In the genomic region with DNA sequence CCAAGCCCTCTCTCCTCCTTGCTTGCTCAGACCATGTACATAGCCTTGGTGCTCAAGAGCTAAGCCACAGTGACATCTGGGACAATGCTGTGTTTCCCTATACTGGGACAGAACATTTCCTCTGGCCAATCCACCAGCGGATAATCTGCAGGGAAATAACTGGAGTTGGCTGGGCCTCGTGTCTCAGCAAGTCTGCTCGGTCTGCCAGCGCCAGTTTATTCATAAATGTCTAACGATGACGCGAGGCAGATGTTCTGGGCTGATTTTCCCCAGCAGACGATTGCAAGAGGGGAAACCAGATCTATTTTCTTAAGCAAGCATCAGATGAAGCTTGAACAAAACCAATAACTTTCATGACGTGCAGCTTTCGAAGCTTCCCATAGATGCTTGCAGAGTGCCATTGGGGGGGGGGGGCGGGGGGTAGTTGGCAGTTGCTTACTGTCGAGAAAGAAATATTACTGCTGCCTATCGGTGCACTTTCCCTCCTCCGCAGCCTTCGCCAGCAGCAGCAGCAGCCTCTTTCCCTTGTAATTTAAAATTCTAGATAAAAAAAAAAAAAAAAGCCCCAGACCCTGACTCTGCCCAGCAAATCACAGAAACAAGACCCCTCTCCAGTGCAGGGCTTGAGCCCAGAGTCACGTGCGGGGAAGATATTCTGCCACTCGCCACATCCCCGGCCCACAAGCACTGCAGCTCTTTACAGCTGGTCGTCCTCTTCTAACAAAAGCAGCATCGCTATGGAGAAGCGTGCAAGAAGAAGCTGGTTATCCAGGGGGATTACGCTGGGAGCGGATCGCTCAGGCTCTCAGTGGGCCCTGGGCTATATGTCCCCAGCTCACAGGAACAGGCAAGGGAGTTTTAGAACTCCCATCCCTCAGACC, we compare ENCODE assay signal across 10 mouse cellular contexts. TPM values are rescaled to one million over a fixed set of nuclear protein-coding genes. Genes with fewer than 3 reads are reported as not detected.
DNase-seq lines count a peak whose midpoint lies in the region; ATAC-seq lines count a peak whose summit lies in the region.
"Had no signal": no experiment of that assay in that cellular context is flagged by ENCODE, and none has a peak within 500 bp of the region (broad histone marks: within the 10 kb centered on the region; RNA-seq: fewer than 3 reads in every experiment).

No protein-coding gene starts in this region.

- peak; percentile 67 for ATAC-seq in kidney, embryonic 14.5 days (ENCODE audit: low FRiP score, low TSS enrichment)
- ATAC-seq in embryonic facial prominence, embryonic 14.5 days (ENCODE audit: low read depth) = no peak
- ATAC-seq in liver, embryonic 13.5 days (ENCODE audit: low read depth) = no peak

- no peaks in the 10 kb centered on the region for H3K27me3 ChIP-seq in kidney, embryonic 14.5 days (ENCODE audit: control insufficient read depth, insufficient read depth, low read length)
- H3K27me3 ChIP-seq in embryonic facial prominence, embryonic 14.5 days (replicated peaks; ENCODE audit: control insufficient read depth, insufficient read depth, low read length) = no peaks in the 10 kb centered on the region
- H3K27me3 ChIP-seq in liver, embryonic 13.5 days = no peaks in the 10 kb centered on the region

- 0 out of 2 replicates have a peak overlapping the region, but pooled peaks have one; percentile 25 for H3K9ac ChIP-seq in kidney, embryonic 14.5 days (ENCODE audit: low read depth, low read length)
- H3K9ac ChIP-seq in embryonic facial prominence, embryonic 14.5 days (ENCODE audit: low read depth, low read length) = peak overlapping the region; percentile 45; the same call in 1 of the 2 replicates
- peak overlapping the region; percentile 56 for H3K9ac ChIP-seq in liver, embryonic 13.5 days

- H3K9me3 ChIP-seq in kidney, embryonic 14.5 days (ENCODE audit: control insufficient read depth, low read length) = no peaks in the 10 kb centered on the region
- no peaks in the 10 kb centered on the region for H3K9me3 ChIP-seq in embryonic facial prominence, embryonic 14.5 days (ENCODE audit: control insufficient read depth, low read length)
- H3K9me3 ChIP-seq in liver, embryonic 13.5 days (replicated peaks) = no peaks in the 10 kb centered on the region

- H3K4me2 ChIP-seq in kidney, embryonic 14.5 days (replicated peaks; ENCODE audit: low read depth, low read length) = peak overlapping the region; percentile 21
- peak overlapping the region; percentile 31; the same call in 1 of the 2 replicates for H3K4me2 ChIP-seq in embryonic facial prominence, embryonic 14.5 days (ENCODE audit: low read depth, low read length)
- H3K4me2 ChIP-seq in liver, embryonic 13.5 days = peak overlapping the region; percentile 43

- H3K36me3 ChIP-seq in kidney, embryonic 14.5 days (ENCODE audit: control insufficient read depth, insufficient read depth, low read length) = no peaks in the 10 kb centered on the region
- no peaks in the 10 kb centered on the region for H3K36me3 ChIP-seq in embryonic facial prominence, embryonic 14.5 days (ENCODE audit: control insufficient read depth, insufficient read depth, low read length)
- no peaks in the 10 kb centered on the region for H3K36me3 ChIP-seq in liver, embryonic 13.5 days

- intact Hi-C loops in heart, postnatal 25 days (cut with DNase I) = no loop called here

- DNase-seq in kidney, adult 8-10 months = no peak
- peak; percentile 80 for DNase-seq in embryonic facial prominence, embryonic 14.5 days (ENCODE audit: low spot score)
- peak; percentile 7 for DNase-seq in heart, postnatal 25 days (ENCODE audit: low spot score)
- no peak for DNase-seq in liver, embryonic 13.5 days
- peak; percentile 68 to 75 for DNase-seq in right cerebral cortex, postnatal 10 days (ENCODE audit: low spot score in 2 of 2)
- no peak for DNase-seq in ovary, postnatal 10 days (ENCODE audit: low spot score)
- no peak for DNase-seq in T-cell, adult 2 months (ENCODE audit: low spot score)

- H3K27ac ChIP-seq in kidney, embryonic 14.5 days (ENCODE audit: low read depth, low read length) = peak overlapping the region; percentile 61; the same call in 1 of the 2 replicates
- H3K27ac ChIP-seq in embryonic facial prominence, embryonic 14.5 days (replicated peaks; ENCODE audit: low read depth, low read length) = peak overlapping the region; percentile 41
- H3K27ac ChIP-seq in liver, embryonic 13.5 days = peak overlapping the region; percentile 95

- H3K4me1 ChIP-seq in kidney, embryonic 14.5 days (ENCODE audit: control insufficient read depth, insufficient read depth, low read length) = peaks cover 14% of the 10 kb centered on the region
- peaks cover 13% of the 10 kb centered on the region for H3K4me1 ChIP-seq in embryonic facial prominence, embryonic 14.5 days (ENCODE audit: control insufficient read depth, insufficient read depth, low read length)
- H3K4me1 ChIP-seq in liver, embryonic 13.5 days (replicated peaks) = peaks cover 76% of the 10 kb centered on the region

- H3K4me3 ChIP-seq in kidney, embryonic 14.5 days (ENCODE audit: low read length) = no peak overlapping the region
- no peak overlapping the region for H3K4me3 ChIP-seq in embryonic facial prominence, embryonic 14.5 days (ENCODE audit: low read depth, low read length)
- H3K4me3 ChIP-seq in liver, embryonic 13.5 days (replicated peaks) = no peak overlapping the region

- WGBS in kidney, embryonic 14.5 days = 22% methylated on average over 25 of the region's 25 CpGs
- 23% methylated on average over 25 of the region's 25 CpGs for WGBS in embryonic facial prominence, embryonic 14.5 days
- 59% methylated on average over 25 of the region's 25 CpGs for WGBS in liver, embryonic 13.5 days (ENCODE audit: insufficient replicate concordance)

RNA-seq across cellular contexts. Expression of gene Gsg1l, which starts 43.6 kb away (rescaled TPM):
- polyA plus RNA-seq in kidney, embryonic 14.5 days (2014; fragmentation: Nextera tagmentation; extraction: Ambion mirVana) = 0.50 and 0.51 TPM in 2 replicates
- 2.0 and 2.7 TPM in 2 replicates for polyA plus RNA-seq in embryonic facial prominence, embryonic 14.5 days (2014; fragmentation: Nextera tagmentation; extraction: Ambion mirVana)
- total RNA-seq in heart, postnatal 25 days (2021) = 10 to 100 TPM; 10.3 to 12.6 TPM
- 0.02 and 0.06 TPM in 2 replicates for polyA plus RNA-seq in liver, embryonic 13.5 days (2015; fragmentation: Nextera tagmentation; extraction: Ambion mirVana)
- total RNA-seq: common myeloid progenitor, adult 5-6 weeks; liver, adult 2 months had no signal

Comparison
In these comparisons a context has a peak if more than half of its experiments do, and no peak if none do; other contexts are left out.
1. H3K27ac ChIP-seq: peak in every context shown above with its lines; median percentile 95 in liver, embryonic 13.5 days; 61 in kidney, embryonic 14.5 days; 41 in embryonic facial prominence, embryonic 14.5 days.
2. DNase-seq: peak in embryonic facial prominence, embryonic 14.5 days (single experiment), heart, postnatal 25 days (single experiment) and right cerebral cortex, postnatal 10 days (2 of 2); none in kidney, adult 8-10 months (0 of 2), liver, embryonic 13.5 days (single experiment), ovary, postnatal 10 days (single experiment) and T-cell, adult 2 months (single experiment).
3. Peak in every context shown above with its lines, with median percentiles within 50 percentile points of each other: H3K4me2 ChIP-seq and H3K9ac ChIP-seq.